ENCODE assay signal across 12 mouse cellular contexts in genomic region chr2:74073396-74073795, GRCm38 (mm10).
"Had no signal": no experiment of that assay in that cellular context is flagged by ENCODE, and none has a peak within 500 bp of the region (broad histone marks: within the 10 kb centered on the region; RNA-seq: fewer than 3 reads in every experiment).

No protein-coding gene starts in this region.

- H3K9me3 ChIP-seq: liver, embryonic 15.5 days had no signal

- H3K9ac ChIP-seq: liver, embryonic 15.5 days had no signal

- ATAC-seq: lung, postnatal 0 days; midbrain, embryonic 16.5 days had no signal

- H3K27ac ChIP-seq: layer of hippocampus, adult 2 months; liver, embryonic 15.5 days had no signal

- H3K4me3 ChIP-seq: layer of hippocampus, adult 2 months; liver, embryonic 15.5 days had no signal

- DNase-seq: kidney, adult 18-20 months; kidney, postnatal 10 days; kidney, postnatal 4 days; lung, adult 2 months; lung, postnatal 36 days; right cerebral cortex, postnatal 14 days; thymus, postnatal 4 days had no signal

- H3K4me1 ChIP-seq: liver, embryonic 15.5 days had no signal

- H3K27me3 ChIP-seq: liver, embryonic 15.5 days had no signal

- H3K4me2 ChIP-seq: liver, embryonic 11.5 days; liver, embryonic 15.5 days had no signal

- H3K36me3 ChIP-seq: liver, embryonic 15.5 days had no signal
